Mouse (Mus musculus) ovary, adult 2 months (tissue): ENCODE measurements around the gene Il1rl1. TPM values are rescaled to one million over a fixed set of nuclear protein-coding genes. Genes with fewer than 3 reads are reported as not detected.

Experiments used
- polyA plus RNA-seq: library from polyadenylated mRNA; depleted of rRNA; stranded (reverse); fragments of >200 nt; gene quantifications from 2 replicates; pipeline ENCODE4 v1.2.3, GENCODE M21; 2012; rRNA removed

The Il1rl1 gene
- 0.38 and 0.77 TPM in 2 replicates for polyA plus RNA-seq

DNA sequence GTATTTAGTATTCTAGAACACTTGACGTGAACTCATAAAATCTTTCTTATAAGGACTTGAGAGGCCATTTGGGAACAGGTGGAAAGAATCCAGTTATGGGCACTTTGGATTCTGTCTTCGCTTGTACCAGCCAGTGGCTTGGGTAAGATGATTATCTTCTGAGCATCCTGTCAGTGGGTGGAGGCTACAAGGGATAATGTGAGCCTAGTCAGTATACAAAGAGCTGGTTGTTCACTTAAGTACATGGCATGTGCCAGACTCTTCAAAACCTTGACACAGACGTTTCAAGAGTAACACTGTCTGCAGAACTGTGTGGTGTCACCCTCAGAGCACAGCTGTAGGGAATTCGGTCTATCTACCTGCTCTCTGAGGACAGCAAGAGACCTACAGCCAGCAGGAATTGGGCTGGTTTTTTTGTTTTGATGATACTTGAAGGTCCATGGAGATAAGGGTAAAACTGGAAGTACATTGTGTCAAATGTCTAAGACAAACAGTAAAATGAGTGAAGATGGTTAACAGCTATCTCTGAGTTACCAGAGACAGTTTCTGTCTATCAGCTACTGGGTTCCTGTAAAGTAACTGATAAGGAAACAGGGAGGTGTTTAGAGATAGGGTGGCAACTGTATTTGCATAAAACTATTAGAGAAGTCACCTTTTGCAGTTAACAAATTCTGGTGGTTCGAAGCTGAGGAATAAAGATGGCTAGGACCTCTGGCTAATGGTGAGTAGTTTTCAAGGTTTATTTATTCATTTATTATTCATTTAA lies at the start of gene Il1rl1:
Gene Il1rl1, plus strand, starts transcription at position 661 of the 766 bp plus-strand sequence.

DNA sequence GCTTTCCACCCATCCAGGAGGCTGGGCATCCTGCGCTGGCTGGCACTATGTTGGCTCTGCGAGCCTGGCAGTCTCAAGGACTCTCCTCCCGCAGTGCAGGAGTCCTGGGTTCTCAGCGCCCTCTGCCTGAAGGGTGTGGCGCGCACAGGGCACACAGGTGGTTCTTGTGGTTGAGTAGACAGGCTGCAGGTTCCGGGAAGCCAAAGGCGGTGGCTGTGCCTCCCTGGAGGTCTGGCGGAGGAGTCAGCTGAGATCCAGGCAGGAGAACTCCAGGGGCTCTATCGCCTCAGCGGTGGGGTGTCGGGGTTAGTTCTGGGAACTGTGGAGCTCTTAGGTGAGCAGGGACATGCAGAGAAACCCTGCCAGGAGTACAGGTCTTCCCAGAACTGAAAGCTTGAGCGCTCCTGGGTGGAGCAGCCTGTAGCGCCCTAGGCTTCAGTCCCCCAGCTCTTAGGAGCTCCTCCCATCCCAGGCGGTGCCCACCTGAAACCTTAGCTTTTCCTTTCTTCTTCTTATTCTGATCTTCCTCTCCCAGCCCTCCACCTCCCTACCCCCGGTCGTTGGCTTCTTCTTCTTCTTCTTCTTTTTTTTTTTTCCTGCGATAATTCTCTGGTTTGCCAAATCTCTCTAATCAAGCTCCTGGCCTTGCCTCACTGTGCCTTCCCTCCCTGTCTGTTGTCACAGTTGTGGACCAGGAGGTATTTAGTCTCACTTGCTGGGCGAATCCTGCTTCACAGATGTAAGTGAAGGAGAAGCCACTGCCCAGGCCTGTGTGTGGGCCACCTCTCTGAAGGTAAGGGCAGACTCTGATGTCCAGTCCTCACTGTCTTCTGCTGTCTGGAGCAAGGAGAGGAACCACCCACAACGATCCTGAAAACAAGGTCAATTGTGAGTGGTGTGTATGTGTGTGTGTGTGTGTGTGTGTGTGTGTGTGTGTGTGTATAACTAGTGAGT lies 36.4 kb downstream of the Il1rl1 start, which contains the start of gene Il18r1:
Gene Il18r1, plus strand, starts transcription at position 76 of the 954 bp plus-strand sequence.

Other genes with a start within 250 kb of the Il1rl1 start
- 10.2 and 11.8 TPM in 2 replicates for gene Il1r1, start 204.5 kb upstream of the Il1rl1 start, polyA plus RNA-seq
- gene Il1rl2, start 105.0 kb upstream of the Il1rl1 start, polyA plus RNA-seq, result 4.1 and 4.4 TPM in 2 replicates
- 0.32 and 0.48 TPM in 2 replicates for gene Il18r1, start 36.0 kb downstream of the Il1rl1 start, polyA plus RNA-seq
- 0.09 and 0.16 TPM in 2 replicates for gene Il18rap, start 85.8 kb downstream of the Il1rl1 start, polyA plus RNA-seq
- 0.08 and 0.26 TPM in 2 replicates for gene Slc9a4, start 150.5 kb downstream of the Il1rl1 start, polyA plus RNA-seq